Mouse (Mus musculus) lung, adult 2 months (tissue): ENCODE measurements at regions not wholly inside any gene's neighbourhood (a gene's known extent, or its start where the extent isn't known, plus 50 kb on each side); places are given as distances from the start of the nearest gene placed in this dataset.

Source experiments
- CTCF ChIP-seq: fragments of 200-500 bp; IDR thresholded peaks from 2 replicates; pipeline ENCODE4 v1.5.1; 2011; ENCODE audit warnings: mild to moderate bottlenecking, low read length, control low read depth; ENCODE audit not compliant: insufficient read depth
- POLR2A ChIP-seq: fragments of 200-500 bp; IDR thresholded peaks from 2 replicates; pipeline ENCODE4 v1.6.1; 2011; ENCODE audit warnings: low read depth, mild to moderate bottlenecking, control low read depth, low read length, borderline replicate concordance; ENCODE audit errors: extremely low read depth

GRCm38 (mm10) chr2:106512338-106513024 lies 180.6 kb upstream of the Mpped2 start:
- TF ChIP-seq POLR2A (no peak), CTCF (no peak)
